Mouse (Mus musculus) erythroid progenitor cell, adult 5-6 weeks (primary cell): ENCODE data around the gene Epn1. TPM values are rescaled to one million over a fixed set of nuclear protein-coding genes. Genes with fewer than 3 reads are reported as not detected.

ENCODE experiments used
- ATAC-seq: replicated peaks from 2 replicates; pipeline ENCODE4 v1.8.0; 2016; ENCODE audit warnings: moderate number of reproducible peaks, mild to moderate bottlenecking, moderate TSS enrichment, inconsistent platforms; ENCODE audit not compliant: poor library complexity, low FRiP score, severe bottlenecking
- total RNA-seq, 2 experiments: library from RNA; stranded (forward) in 1 of 2; stranded (reverse) in 1 of 2; fragments of 150-400 nt in 1 of 2; fragments of 186-747, 209-891 nt in 1 of 2; gene quantifications; 2 replicates each; pipeline versions ENCODE4 v1.2.3 to v1.2.4; 2015 to 2017; ENCODE audit warnings: low replicate concordance in 2 of 2

The Epn1 gene
- total RNA-seq, 2 experiments from 2014 or later = 84.3 to 127 TPM

DNA sequence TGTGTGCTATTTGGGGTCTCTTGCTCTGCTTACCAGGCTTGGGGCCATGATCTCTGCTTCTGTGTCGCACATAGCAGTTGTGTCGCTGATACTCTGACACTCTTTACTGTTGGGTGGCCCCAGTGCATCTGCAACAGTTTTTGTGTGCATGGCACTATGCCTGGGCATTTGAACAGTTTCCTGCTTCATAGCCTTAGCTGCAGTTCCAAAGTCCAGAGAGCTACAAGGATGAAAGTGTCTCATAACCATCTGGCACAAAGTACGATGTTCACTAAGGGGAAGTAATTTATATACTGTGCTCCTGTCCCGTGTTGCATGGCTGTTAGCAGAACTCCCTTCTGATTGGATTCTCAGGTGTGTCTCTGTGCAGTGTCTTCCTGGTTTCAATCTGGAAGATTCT is 7.9 kb downstream of the Epn1 start:
- no peak for ATAC-seq

DNA sequence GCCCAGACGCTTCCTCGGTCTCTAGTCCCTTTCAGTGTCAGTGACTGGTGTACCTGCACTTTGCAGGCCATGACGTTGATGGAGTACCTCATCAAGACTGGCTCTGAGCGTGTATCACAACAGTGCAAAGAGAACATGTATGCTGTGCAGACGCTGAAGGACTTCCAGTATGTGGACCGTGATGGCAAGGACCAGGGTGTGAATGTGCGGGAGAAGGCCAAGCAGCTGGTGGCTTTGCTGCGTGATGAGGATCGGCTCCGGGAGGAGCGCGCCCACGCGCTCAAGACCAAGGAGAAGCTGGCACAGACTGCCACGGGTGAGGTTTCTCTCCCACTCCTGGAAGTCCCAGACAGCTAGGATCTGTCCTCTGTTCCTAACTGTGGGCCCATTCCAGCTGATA is 9.8 kb downstream of the Epn1 start:
- ATAC-seq = no peak

DNA sequence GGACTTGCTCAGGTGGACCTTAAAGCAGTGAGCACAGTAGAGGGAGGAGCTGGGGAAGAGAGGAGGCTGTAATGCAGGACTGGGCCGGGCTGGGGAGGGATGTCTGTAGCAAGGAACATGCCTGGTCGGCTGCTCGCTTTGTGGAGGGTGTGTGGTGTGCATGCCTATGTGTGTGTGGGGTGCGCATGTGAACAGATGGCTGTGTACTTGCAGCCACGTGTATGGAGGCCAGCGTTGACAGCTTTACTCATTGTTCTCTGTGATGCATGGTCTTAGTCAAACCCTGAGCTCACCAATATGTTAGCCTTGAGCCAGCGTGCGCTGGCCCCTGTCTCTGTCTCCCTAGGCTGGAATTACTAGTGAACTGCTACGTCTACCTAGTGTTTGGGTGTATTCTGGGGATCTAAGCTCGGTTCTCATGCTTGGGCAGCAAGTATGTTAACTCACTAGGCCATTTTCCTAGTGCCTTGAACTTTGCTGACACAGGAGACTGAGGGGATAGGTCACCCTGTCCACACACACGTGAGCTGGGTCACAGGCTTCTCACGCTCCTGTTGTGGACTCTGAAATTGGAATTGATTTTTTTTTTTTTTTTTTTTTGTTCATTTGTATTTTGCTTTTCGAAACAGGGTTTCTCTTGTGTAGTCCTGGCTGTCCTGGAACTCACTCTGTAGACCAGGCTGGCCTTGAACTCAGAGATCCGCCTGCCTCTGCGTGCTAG is 11.1 kb downstream of the Epn1 start:
- no peak for ATAC-seq

DNA sequence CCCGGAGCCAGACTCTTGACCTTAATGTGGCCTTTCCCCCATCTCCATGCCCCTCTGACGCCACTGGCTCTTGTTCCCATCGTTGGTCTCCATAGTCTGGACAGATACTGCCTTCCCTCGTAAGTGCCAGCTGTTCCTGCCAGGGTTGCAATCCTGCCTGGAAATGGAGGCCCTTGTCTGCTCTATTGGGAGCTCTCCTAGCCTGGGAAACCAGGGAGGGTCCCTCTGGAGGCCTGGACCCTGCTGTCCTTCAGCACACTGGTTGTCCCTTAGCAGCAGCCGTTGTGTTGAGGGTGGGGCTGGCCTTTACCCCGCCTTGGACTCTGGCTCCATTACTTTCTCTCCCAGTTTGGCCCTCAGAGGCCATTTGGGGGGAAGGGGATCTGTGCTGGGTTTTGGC is 12.3 kb downstream of the Epn1 start:
- ATAC-seq = no peak

DNA sequence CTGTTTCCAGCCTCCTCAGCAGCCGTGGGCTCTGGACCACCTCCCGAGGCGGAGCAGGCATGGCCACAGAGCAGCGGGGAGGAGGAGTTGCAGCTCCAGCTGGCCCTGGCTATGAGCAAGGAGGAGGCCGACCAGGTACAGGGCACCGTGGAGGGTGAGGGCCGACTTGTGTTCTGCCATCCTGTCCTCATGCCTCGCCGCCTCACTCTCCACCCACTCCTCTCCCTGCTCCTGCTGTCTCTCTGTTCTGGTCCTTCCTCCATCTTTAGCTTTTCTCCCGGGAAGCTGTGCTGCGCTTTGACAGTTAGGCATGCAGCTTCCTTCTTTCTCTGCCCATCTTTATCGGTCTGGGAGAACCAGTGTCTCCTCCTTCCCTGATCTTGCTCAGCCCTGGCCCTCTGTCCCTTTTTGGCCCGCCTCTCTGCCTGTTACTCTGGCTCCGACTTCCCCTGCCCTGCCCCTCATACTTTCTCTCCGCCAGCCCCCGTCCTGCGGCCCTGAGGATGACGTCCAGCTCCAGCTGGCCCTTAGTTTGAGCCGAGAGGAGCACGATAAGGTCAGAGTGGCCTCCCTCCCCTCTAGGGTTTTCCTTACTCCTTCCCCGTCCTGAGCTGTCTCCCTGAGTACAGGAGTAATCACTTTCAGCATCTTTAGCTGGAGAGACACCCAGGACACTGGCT is 12.9 kb downstream of the Epn1 start:
- ATAC-seq = no peak

DNA sequence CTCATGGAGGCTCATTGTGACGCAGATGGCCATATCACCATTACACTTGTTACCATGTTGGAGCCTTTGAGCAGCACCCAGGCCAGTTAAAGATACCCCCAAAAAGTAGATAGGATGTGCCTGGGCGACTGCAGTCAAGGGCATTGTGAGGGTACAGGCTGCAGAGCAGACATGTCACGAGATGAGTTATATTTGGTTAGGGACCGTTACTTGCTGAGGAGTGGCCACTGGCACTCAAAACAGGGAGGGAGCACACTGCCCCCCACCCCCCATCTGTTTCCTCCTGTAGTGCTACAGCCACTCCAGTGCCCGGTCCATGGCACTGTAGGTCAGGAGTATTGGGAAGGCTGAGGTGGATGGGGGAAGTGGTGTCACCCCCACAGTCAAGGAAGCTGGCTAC is 18.7 kb downstream of the Epn1 start:
- ATAC-seq = no peak

DNA sequence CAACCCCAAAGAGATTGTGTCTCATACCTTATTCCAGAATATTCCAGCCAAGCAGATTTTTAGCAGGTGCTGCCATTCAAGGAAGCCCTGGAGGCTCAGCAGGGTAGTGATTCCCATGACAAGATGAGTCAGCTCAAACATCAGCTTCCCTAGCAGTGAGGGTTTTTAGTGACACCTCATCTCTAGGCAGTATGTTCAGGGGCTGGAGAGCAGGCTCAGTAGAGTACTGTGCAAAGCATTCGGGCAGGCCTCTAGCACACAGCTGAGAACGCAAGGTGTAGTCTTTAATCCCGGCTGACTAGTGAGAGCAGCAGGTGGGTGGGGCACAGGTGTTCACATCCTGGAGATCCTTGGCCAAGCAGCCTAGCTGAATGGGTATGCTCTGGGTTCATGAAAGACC is 19.8 kb downstream of the Epn1 start:
- ATAC-seq = no peak

DNA sequence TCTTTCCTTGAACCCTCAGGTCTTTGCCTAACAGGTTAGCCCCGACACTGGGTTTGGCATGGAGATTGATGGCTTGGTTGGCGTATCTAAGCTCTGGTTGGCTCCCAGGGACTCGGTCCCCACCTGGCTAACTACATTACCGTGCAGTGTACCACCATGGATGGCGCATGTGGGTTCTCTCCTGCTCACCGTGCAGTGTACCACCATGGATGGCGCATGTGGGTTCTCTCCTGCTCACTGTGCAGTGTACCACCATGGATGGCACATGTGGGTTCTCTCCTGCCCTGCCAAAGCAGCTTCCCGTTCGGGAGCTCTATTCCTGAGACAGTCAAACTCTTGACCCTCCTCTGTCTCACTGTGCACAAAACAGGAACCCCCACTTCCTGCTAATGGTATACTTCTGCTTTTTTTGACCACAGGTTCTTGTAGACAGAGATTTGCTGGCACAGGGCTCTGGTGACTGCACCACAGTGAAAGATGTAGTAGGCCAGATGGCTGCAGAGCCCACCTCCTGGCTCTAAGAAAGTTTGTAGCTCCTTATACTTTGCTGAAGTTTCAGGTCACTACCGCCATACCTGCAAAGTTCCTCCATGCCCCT is 21.1 kb downstream of the Epn1 start:
- no peak for ATAC-seq

DNA sequence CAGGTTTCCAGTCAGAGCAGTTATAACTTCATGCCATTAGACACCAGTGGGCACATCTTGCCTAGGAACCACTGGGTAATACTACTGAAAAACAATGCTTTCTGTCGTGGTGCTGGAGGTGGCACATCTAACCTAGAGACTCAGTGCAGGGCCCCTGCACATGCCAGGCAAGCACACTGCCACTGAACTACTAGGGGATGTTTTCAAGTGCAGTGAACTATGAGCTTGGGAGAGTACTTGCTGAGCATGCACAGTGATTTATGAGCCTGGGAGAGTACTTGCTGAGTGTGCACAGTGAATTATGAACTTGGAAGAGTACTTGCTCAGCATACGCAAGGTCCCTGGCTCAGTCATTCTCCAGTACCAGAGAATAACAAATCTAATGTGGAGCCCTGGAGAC is 22.5 kb downstream of the Epn1 start:
- no peak for ATAC-seq

DNA sequence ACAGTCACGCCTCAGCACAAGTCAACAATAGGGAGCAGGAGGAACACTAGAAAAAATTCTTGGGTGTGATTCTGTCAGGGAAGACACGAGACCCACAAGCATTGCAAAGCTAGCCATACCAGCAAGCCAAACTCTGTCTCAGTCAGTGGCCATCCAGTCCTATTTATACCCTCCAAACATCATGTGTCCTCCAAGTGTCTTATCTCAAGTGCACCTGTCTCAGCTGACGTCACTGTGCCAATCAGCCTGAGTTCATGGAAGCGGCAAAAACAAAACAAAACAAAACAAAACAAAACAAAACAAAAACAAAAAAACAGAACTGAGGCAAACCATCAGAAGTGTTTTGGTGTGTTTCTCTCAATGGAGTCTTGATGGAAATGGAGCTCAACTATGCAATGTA is 28.2 kb downstream of the Epn1 start:
- no peak for ATAC-seq

DNA sequence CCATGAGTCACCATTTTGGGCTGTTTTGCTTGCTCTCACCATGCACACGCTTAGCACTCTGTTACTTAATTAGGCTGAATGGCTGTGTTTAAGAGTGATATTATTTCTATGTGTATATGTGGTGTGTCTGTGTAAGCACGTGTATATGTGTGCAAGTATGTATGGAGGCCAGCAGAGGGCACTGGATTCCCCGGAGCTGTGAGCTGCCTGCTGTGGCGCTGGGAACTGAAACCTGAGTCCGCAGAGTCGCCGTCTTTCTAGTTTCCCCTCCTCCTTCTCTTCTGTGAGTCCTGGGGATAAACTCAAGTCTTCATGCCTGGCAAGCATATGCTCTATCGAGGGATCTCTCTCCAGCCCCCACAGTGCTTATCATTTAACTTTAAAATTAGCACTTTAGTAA is 29.3 kb downstream of the Epn1 start:
- no peak for ATAC-seq

DNA sequence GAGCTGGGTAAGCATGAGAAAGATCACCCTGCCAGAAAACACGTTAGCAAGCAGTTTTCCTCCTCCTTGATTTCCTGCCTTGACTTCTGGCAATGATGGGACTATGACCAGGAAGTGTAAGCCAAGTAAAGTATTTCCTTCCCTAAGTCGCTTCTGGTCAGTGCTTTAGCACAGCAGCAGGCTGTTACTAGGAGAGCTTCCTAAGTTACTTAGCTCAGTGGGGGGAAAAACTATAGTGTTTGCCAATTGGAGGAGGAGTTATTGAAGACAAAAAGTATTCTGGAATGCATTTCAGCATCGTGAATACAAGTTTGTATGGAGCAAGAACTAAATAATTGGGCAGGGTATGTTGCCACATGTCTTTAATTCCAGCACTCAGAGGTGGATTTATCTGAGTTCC is 32.7 kb downstream of the Epn1 start:
- no peak for ATAC-seq

DNA sequence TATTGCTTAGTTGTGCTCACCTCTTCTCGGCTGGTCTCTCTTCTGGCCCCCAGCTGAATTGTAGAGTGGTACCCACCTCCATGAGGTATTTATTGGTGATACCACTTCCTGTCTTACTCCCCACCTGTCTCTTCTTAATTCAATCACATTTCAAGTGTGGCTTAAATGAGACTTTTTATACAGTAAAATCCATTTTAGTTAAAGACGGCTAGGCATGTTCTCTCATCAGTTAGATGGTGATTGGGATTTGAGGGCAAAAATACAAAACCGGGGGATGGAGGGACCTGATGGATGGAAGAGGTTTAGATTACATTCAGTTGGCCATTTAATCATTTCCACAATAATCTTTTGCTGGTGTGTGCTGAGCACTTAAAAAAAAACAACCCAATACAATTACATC is 36.8 kb downstream of the Epn1 start, which contains the start of gene Rfpl4:
Gene Rfpl4, minus strand, starts transcription at position 101 of the 400 bp plus-strand sequence.
- no peak for ATAC-seq

DNA sequence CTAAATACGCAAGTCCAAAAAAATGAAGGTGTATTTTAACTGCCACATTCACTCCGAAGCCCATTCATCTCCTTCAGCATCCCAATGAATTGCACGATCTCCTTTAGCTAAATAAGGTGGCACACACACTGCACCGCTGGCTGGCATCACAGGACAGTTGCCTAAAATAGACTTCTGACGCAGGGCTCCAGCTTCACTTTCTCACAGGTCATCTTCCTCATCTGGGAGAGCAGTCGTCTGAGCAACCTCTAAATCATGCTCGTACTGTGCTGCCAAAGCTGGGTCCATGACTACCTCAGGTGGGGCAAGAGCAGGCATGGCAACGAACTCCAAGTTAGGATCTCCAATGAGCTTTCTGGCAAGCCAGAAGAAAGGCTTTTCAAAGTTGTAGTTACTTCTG is 45.0 kb downstream of the Epn1 start:
- no peak for ATAC-seq

DNA sequence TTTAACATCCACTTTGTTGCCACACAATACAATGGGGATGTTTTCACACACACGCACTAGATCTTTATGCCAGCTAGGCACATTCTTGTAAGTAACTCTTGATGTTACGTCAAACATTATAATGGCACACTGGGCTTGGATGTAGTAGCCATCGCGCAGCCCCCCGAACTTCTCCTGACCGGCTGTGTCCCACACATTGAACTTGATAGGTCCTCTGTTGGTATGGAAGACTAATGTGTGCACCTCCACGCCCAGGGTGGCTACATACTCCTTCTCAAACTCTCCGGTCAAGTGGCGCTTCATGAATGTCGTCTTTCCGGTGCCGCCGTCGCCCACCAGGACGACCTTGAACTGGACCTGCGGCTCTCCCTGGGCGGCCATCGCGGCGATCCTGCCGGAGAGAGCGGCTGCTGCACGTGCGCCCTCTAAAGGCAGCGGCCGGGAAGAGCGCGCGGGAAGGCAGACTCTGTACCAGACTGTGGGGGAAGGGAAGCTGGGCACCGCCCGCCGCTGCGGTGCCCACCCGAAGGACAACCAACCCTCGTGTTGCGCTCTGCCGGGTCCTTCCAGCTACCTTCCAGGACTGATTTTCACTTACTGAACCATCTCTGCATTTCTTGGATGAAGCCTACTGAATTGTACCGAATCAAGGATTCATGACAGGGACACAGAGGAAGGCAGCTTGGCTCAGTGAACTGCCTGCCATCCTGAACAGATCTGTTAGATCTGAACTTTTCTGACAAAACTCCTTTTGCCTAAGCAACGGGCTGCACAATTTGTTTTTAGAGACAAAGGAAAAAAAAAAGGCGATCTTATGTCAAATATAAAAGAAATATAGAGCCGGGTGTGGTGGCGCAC is 45.7 kb downstream of the Epn1 start, which contains the start of gene Rasl2-9:
Gene Rasl2-9, minus strand, starts transcription at position 402 of the 858 bp plus-strand sequence.
- peak; percentile 89 for ATAC-seq

Other genes with a start within 250 kb of the Epn1 start
- gene Shisa7, start 235.5 kb upstream of the Epn1 start, total RNA-seq (2015; ENCODE audit: low replicate concordance) = not detected in 2 replicates
- gene Shisa7, start 235.5 kb upstream of the Epn1 start, total RNA-seq (2017; ENCODE audit: low replicate concordance) = not detected in 2 replicates
- not detected in 2 replicates for gene Isoc2b, start 210.0 kb upstream of the Epn1 start, total RNA-seq (2015; ENCODE audit: low replicate concordance)
- gene Isoc2b, start 210.0 kb upstream of the Epn1 start, total RNA-seq (2017; ENCODE audit: low replicate concordance) = 1.5 TPM in 1 of 2 replicates, not detected in the other
- 2.2 TPM in 1 of 2 replicates, not detected in the other for gene Isoc2a, start 203.1 kb upstream of the Epn1 start, total RNA-seq (2015; ENCODE audit: low replicate concordance)
- gene Isoc2a, start 203.1 kb upstream of the Epn1 start, total RNA-seq (2017; ENCODE audit: low replicate concordance) = 0.26 and 1.8 TPM in 2 replicates
- not detected in 2 replicates for gene Gm36210, start 173.7 kb upstream of the Epn1 start, total RNA-seq (2015; ENCODE audit: low replicate concordance)
- not detected in 2 replicates for gene Gm36210, start 173.7 kb upstream of the Epn1 start, total RNA-seq (2017; ENCODE audit: low replicate concordance)
- 7.1 and 8.6 TPM in 2 replicates for gene Zfp628, start 165.0 kb upstream of the Epn1 start, total RNA-seq (2015; ENCODE audit: low replicate concordance)
- 4.6 and 11.6 TPM in 2 replicates for gene Zfp628, start 165.0 kb upstream of the Epn1 start, total RNA-seq (2017; ENCODE audit: low replicate concordance)
- 2.9 TPM in 1 of 2 replicates, not detected in the other for gene Nat14, start 158.2 kb upstream of the Epn1 start, total RNA-seq (2015; ENCODE audit: low replicate concordance)
- 0.64 and 4.4 TPM in 2 replicates for gene Nat14, start 158.2 kb upstream of the Epn1 start, total RNA-seq (2017; ENCODE audit: low replicate concordance)
- gene Ssc5d, start 154.4 kb upstream of the Epn1 start, total RNA-seq (2015; ENCODE audit: low replicate concordance) = not detected in 2 replicates
- gene Ssc5d, start 154.4 kb upstream of the Epn1 start, total RNA-seq (2017; ENCODE audit: low replicate concordance) = not detected in 2 replicates
- not detected in 2 replicates for gene Sbk2, start 115.8 kb upstream of the Epn1 start, total RNA-seq (2015; ENCODE audit: low replicate concordance)
- gene Sbk2, start 115.8 kb upstream of the Epn1 start, total RNA-seq (2017; ENCODE audit: low replicate concordance) = not detected in 2 replicates
- gene Sbk3, start 109.1 kb upstream of the Epn1 start, total RNA-seq (2015; ENCODE audit: low replicate concordance) = not detected in 2 replicates
- gene Sbk3, start 109.1 kb upstream of the Epn1 start, total RNA-seq (2017; ENCODE audit: low replicate concordance) = not detected in 2 replicates
- gene Zfp579, start 84.1 kb upstream of the Epn1 start, total RNA-seq (2015; ENCODE audit: low replicate concordance) = 9.2 TPM in 1 of 2 replicates, not detected in the other
- gene Zfp579, start 84.1 kb upstream of the Epn1 start, total RNA-seq (2017; ENCODE audit: low replicate concordance) = 1.8 TPM in 1 of 2 replicates, not detected in the other
- 4.7 and 16.3 TPM in 2 replicates for gene Zfp524, start 65.8 kb upstream of the Epn1 start, total RNA-seq (2015; ENCODE audit: low replicate concordance)
- 0.64 and 3.2 TPM in 2 replicates for gene Zfp524, start 65.8 kb upstream of the Epn1 start, total RNA-seq (2017; ENCODE audit: low replicate concordance)
- 11.9 and 14.7 TPM in 2 replicates for gene Fiz1, start 65.5 kb upstream of the Epn1 start, total RNA-seq (2015; ENCODE audit: low replicate concordance)
- gene Fiz1, start 65.5 kb upstream of the Epn1 start, total RNA-seq (2017; ENCODE audit: low replicate concordance) = 5.6 and 9.1 TPM in 2 replicates
- 5.0 TPM in 1 of 2 replicates, not detected in the other for gene Gm44973, start 64.7 kb upstream of the Epn1 start, total RNA-seq (2015; ENCODE audit: low replicate concordance)
- 1.4 TPM in 1 of 2 replicates, not detected in the other for gene Gm44973, start 64.7 kb upstream of the Epn1 start, total RNA-seq (2017; ENCODE audit: low replicate concordance)
- gene Zfp865, start 59.9 kb upstream of the Epn1 start, total RNA-seq (2015; ENCODE audit: low replicate concordance) = 9.0 and 9.2 TPM in 2 replicates
- 6.3 and 7.6 TPM in 2 replicates for gene Zfp865, start 59.9 kb upstream of the Epn1 start, total RNA-seq (2017; ENCODE audit: low replicate concordance)
- gene Ccdc106, start 59.7 kb upstream of the Epn1 start, total RNA-seq (2015; ENCODE audit: low replicate concordance) = not detected in 2 replicates
- not detected in 2 replicates for gene Ccdc106, start 59.7 kb upstream of the Epn1 start, total RNA-seq (2017; ENCODE audit: low replicate concordance)
- not detected in 2 replicates for gene 4632433K11Rik, start 46.1 kb upstream of the Epn1 start, total RNA-seq (2015; ENCODE audit: low replicate concordance)
- not detected in 2 replicates for gene 4632433K11Rik, start 46.1 kb upstream of the Epn1 start, total RNA-seq (2017; ENCODE audit: low replicate concordance)
- gene Zfp784, start 41.8 kb upstream of the Epn1 start, total RNA-seq (2015; ENCODE audit: low replicate concordance) = 0.42 and 1.8 TPM in 2 replicates
- gene Zfp784, start 41.8 kb upstream of the Epn1 start, total RNA-seq (2017; ENCODE audit: low replicate concordance) = 0.90 TPM in 1 of 2 replicates, not detected in the other
- not detected in 2 replicates for gene Zfp580, start 28.7 kb upstream of the Epn1 start, total RNA-seq (2015; ENCODE audit: low replicate concordance)
- gene Zfp580, start 28.7 kb upstream of the Epn1 start, total RNA-seq (2017; ENCODE audit: low replicate concordance) = not detected in 2 replicates
- gene U2af2, start 18.1 kb upstream of the Epn1 start, total RNA-seq (2015; ENCODE audit: low replicate concordance) = 93.0 and 138 TPM in 2 replicates
- gene U2af2, start 18.1 kb upstream of the Epn1 start, total RNA-seq (2017; ENCODE audit: low replicate concordance) = 83.8 and 99.2 TPM in 2 replicates
- not detected in 2 replicates for gene Rfpl4, start 36.7 kb downstream of the Epn1 start, total RNA-seq (2015; ENCODE audit: low replicate concordance)
- gene Rfpl4, start 36.7 kb downstream of the Epn1 start, total RNA-seq (2017; ENCODE audit: low replicate concordance) = not detected in 2 replicates
- not detected in 2 replicates for gene Rasl2-9, start 45.7 kb downstream of the Epn1 start, total RNA-seq (2015; ENCODE audit: low replicate concordance)
- gene Rasl2-9, start 45.7 kb downstream of the Epn1 start, total RNA-seq (2017; ENCODE audit: low replicate concordance) = not detected in 2 replicates
- not detected in 2 replicates for gene Vmn1r55, start 69.4 kb downstream of the Epn1 start, total RNA-seq (2015; ENCODE audit: low replicate concordance)
- gene Vmn1r55, start 69.4 kb downstream of the Epn1 start, total RNA-seq (2017; ENCODE audit: low replicate concordance) = 0.13 TPM in 1 of 2 replicates, not detected in the other
- not detected in 2 replicates for gene Vmn1r56, start 116.5 kb downstream of the Epn1 start, total RNA-seq (2015; ENCODE audit: low replicate concordance)
- gene Vmn1r56, start 116.5 kb downstream of the Epn1 start, total RNA-seq (2017; ENCODE audit: low replicate concordance) = not detected in 2 replicates
- gene Vmn1r57, start 138.3 kb downstream of the Epn1 start, total RNA-seq (2015; ENCODE audit: low replicate concordance) = not detected in 2 replicates
- gene Vmn1r57, start 138.3 kb downstream of the Epn1 start, total RNA-seq (2017; ENCODE audit: low replicate concordance) = not detected in 2 replicates